Mouse (Mus musculus) cerebellum, adult 2 months (tissue): ENCODE data around the gene Foxo3. TPM values are rescaled to one million over a fixed set of nuclear protein-coding genes. Genes with fewer than 3 reads are reported as not detected.

ENCODE experiments used
- DNase-seq, 2 experiments: peaks; one replicate each; pipeline ENCODE4 v3.0.0; 2021
- H3K27ac ChIP-seq: fragments of 200-500 bp; 2 replicates; pipeline ENCODE4 v1.5.1; 2012; ENCODE audit warnings: low read length, control low read depth, inconsistent platforms; ENCODE audit not compliant: insufficient read depth
- H3K27me3 ChIP-seq: fragments of 200-500 bp; 2 replicates; pipeline ENCODE4 v1.6.1; 2012; ENCODE audit warnings: inconsistent platforms, mild to moderate bottlenecking, low read length, moderate library complexity; ENCODE audit not compliant: control insufficient read depth, insufficient read depth
- H3K4me1 ChIP-seq: fragments of 200-500 bp; 2 replicates; pipeline ENCODE4 v1.6.1; 2011; ENCODE audit warnings: low read length; ENCODE audit not compliant: control insufficient read depth, insufficient read depth
- H3K4me3 ChIP-seq: fragments of 200-500 bp; replicated peaks from 2 replicates; pipeline ENCODE3; 2011; ENCODE audit warnings: mild to moderate bottlenecking, low read depth, low read length, control low read depth; ENCODE audit not compliant: insufficient read depth
- CTCF ChIP-seq: fragments of 200-500 bp; IDR thresholded peaks from 2 replicates; pipeline ENCODE4 v1.5.1; 2011; ENCODE audit warnings: low read depth, mild to moderate bottlenecking, control low read depth, low read length, moderate library complexity, borderline replicate concordance; ENCODE audit not compliant: insufficient read depth
- POLR2A ChIP-seq: fragments of 200-500 bp; IDR thresholded peaks from 2 replicates; pipeline ENCODE4 v1.6.1; 2011; ENCODE audit warnings: low read length, control low read depth, borderline replicate concordance; ENCODE audit not compliant: insufficient read depth
- WGBS: fragments of 180-500 bp; shearing (Covaris S2); methylation state at CpG from one replicate; pipeline ENCODE4 v1.1.7; 2018; 5-methylcytosine and 5-hydroxymethylcytosine counted together
- polyA plus RNA-seq: library from polyadenylated mRNA; depleted of rRNA; stranded (reverse); fragments of >200 nt; gene quantifications from 2 replicates; pipeline ENCODE4 v1.2.3, GENCODE M21; 2012

The Foxo3 gene
- polyA plus RNA-seq, 1 experiment = 50.5 TPM

- no peak for DNase-seq
- 76% methylated on average over 4 of the region's 4 CpGs for WGBS
- no peaks in the 10 kb centered on the region for H3K27me3 ChIP-seq
- H3K4me1 ChIP-seq = peaks cover 7% of the 10 kb centered on the region; the same call in 1 of the 2 replicates
- H3K4me3 ChIP-seq = no peak overlapping the region
- H3K27ac ChIP-seq = no peak overlapping the region
- TF ChIP-seq CTCF (no peak), POLR2A (no peak)
These were observed 17.3 kb upstream of the Foxo3 start for GRCm38 (mm10) chr10:42293877-42294276.

- Histone ChIP-seq H3K27me3 (no peaks in the 10 kb centered on the region), H3K27ac (no peak overlapping the region), H3K4me3 (no peak overlapping the region), H3K4me1 (peaks cover 7% of the 10 kb centered on the region; the same call in 1 of the 2 replicates)
- peak in 1 of 2 experiments; percentile 47 for DNase-seq
- WGBS = 70% methylated on average over 5 of the region's 5 CpGs
- TF ChIP-seq CTCF = peak; percentile 69
- TF ChIP-seq POLR2A = no peak
These were observed 14.8 kb upstream of the Foxo3 start for GRCm38 (mm10) chr10:42291360-42291759.

GRCm38 (mm10) chr10:42287666-42288065, 11.1 kb upstream of the Foxo3 start:
- 53% methylated on average over 1 of the region's 1 CpGs for WGBS
- Histone ChIP-seq H3K4me1 (no peaks in the 10 kb centered on the region), H3K27ac (no peak overlapping the region), H3K27me3 (no peaks in the 10 kb centered on the region), H3K4me3 (no peak overlapping the region)
- TF ChIP-seq CTCF (no peak), POLR2A (no peak)
- no peak for DNase-seq

GRCm38 (mm10) chr10:42278307-42278850, 1.8 kb upstream of the Foxo3 start:
- 1% methylated on average over 38 of the region's 38 CpGs for WGBS
- DNase-seq = no peak

GRCm38 (mm10) chr10:42277476-42278306, 1.1 kb upstream of the Foxo3 start:
- Histone ChIP-seq H3K27me3 (no peaks in the 10 kb centered on the region), H3K27ac (peak overlapping the region; percentile 93), H3K4me3 (peak overlapping the region; percentile 90), H3K4me1 (no peaks in the 10 kb centered on the region)
- under 1% methylated on average over 78 of the region's 78 CpGs for WGBS
- peak; percentile 98 to 99 for DNase-seq
- peak; percentile 54; the same call in 1 of the 2 replicates for TF ChIP-seq POLR2A
- TF ChIP-seq CTCF = no peak

More at GRCm38 (mm10) chr10:42278307-42278850, 1.8 kb upstream of the Foxo3 start:
- Histone ChIP-seq H3K27ac (peak overlapping the region; percentile 91), H3K4me3 (peak overlapping the region; percentile 87), H3K27me3 (no peaks in the 10 kb centered on the region), H3K4me1 (no peaks in the 10 kb centered on the region)
- TF ChIP-seq POLR2A = no peak
- TF ChIP-seq CTCF = no peak

- H3K4me3 ChIP-seq = peak overlapping the region; percentile 99
- no peaks in the 10 kb centered on the region for H3K27me3 ChIP-seq
- peak overlapping the region; percentile 98 for H3K27ac ChIP-seq
- peaks cover 8% of the 10 kb centered on the region; the same call in 1 of the 2 replicates for H3K4me1 ChIP-seq
- TF ChIP-seq POLR2A = no peak
- no peak for TF ChIP-seq CTCF
- 0% methylated on average over 37 of the region's 40 CpGs for WGBS
- peak in 1 of 2 experiments; percentile 59 for DNase-seq
These were observed 569 bp downstream of the Foxo3 start for GRCm38 (mm10) chr10:42275871-42276501.

DNA sequence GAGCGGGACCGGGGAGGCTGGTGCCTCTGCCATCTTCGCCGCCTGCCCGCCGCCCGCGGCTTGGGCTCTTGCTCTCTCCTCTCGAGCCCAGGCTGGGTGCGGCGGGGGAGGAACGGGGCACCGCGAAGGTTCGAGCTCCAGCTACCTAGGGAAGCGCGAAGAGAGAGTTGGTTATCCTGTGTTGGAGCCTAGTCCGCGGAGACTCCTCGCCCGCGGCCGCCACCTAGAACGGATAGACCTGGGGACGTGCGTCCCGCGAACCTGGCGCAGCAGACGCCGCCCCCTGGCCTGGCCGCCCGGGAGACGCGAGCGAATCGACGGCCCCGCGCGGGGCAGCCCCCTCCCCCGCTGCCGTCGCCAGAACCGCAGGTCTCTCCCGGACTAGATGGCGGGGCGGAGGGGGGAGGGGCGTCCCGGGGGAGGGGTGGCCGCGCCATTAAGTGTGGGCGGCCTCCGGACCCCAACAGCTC, 1.1 kb downstream of the Foxo3 start:
- peak overlapping the region; percentile 99 for H3K4me3 ChIP-seq
- under 1% methylated on average over 54 of the region's 54 CpGs for WGBS
- H3K4me1 ChIP-seq = peaks cover 8% of the 10 kb centered on the region; the same call in 1 of the 2 replicates
- TF ChIP-seq CTCF = no peak
- TF ChIP-seq POLR2A = 0 out of 2 replicates have a peak, but pooled peaks have one; percentile 13
- H3K27me3 ChIP-seq = no peaks in the 10 kb centered on the region
- peak overlapping the region; percentile 98 for H3K27ac ChIP-seq
- DNase-seq = peak; percentile 68 to 75
